Mouse (Mus musculus) CH12.LX (cell line): Measurements from ENCODE around the gene Birc3.

Experiments
- CHD1 ChIP-seq: IDR thresholded peaks from 2 replicates; pipeline ENCODE4 v1.6.1; 2012; ENCODE audit warnings: low read depth, low read length, improper control_type of control experiment, inconsistent platforms
- CHD2 ChIP-seq: IDR thresholded peaks from 2 replicates; pipeline ENCODE4 v1.6.1; 2011; ENCODE audit warnings: low read length, improper control_type of control experiment
- CTCF ChIP-seq, 2 experiments: IDR thresholded peaks in 1 of 2; conservative IDR thresholded peaks in 1 of 2; 2 replicates each; pipeline ENCODE4 v1.5.1; 2011 to 2012; ENCODE audit warnings: low read depth in 2 of 2, low read length in 2 of 2, improper control_type of control experiment in 1 of 2, inconsistent platforms in 1 of 2, mild to moderate bottlenecking in 1 of 2, moderate library complexity in 1 of 2
- EP300 ChIP-seq: IDR thresholded peaks from 2 replicates; pipeline ENCODE4 v1.6.1; 2011; ENCODE audit warnings: low read length, improper control_type of control experiment
- ETS1 ChIP-seq: conservative IDR thresholded peaks from 2 replicates; pipeline ENCODE4 v1.6.1; 2012; ENCODE audit warnings: low read depth, mild to moderate bottlenecking, inconsistent platforms, low read length, improper control_type of control experiment, moderate library complexity
- GABPA ChIP-seq: IDR thresholded peaks from 2 replicates; pipeline ENCODE4 v1.6.1; 2012; ENCODE audit warnings: low read depth, low read length, improper control_type of control experiment, inconsistent platforms; ENCODE audit not compliant: insufficient replicate concordance
- MAX ChIP-seq: IDR thresholded peaks from 2 replicates; pipeline ENCODE4 v1.6.1; 2011; ENCODE audit warnings: low read length, improper control_type of control experiment
- MAZ ChIP-seq: IDR thresholded peaks from 2 replicates; pipeline ENCODE4 v1.6.1; 2012; ENCODE audit warnings: low read depth, mild to moderate bottlenecking, inconsistent platforms, low read length, improper control_type of control experiment, moderate library complexity
- POLR2A ChIP-seq: IDR thresholded peaks from 2 replicates; pipeline ENCODE4 v1.6.1; 2011; ENCODE audit warnings: low read depth, mild to moderate bottlenecking, improper control_type of control experiment, low read length
- SIN3A ChIP-seq: IDR thresholded peaks from 2 replicates; pipeline ENCODE4 v1.6.1; 2012; ENCODE audit warnings: low read length, improper control_type of control experiment, inconsistent platforms
- SMC3 ChIP-seq: IDR thresholded peaks from 2 replicates; pipeline ENCODE4 v1.6.1; 2011; ENCODE audit warnings: low read depth, low read length, improper control_type of control experiment
- TBP ChIP-seq: conservative IDR thresholded peaks from 2 replicates; pipeline ENCODE4 v1.6.1; 2011; ENCODE audit warnings: low read depth, low read length, improper control_type of control experiment
- ZC3H11A ChIP-seq: IDR thresholded peaks from 2 replicates; pipeline ENCODE4 v1.6.1; 2012; ENCODE audit warnings: low read depth, mild to moderate bottlenecking, inconsistent platforms, low read length, improper control_type of control experiment
- ZKSCAN1 ChIP-seq: IDR thresholded peaks from 2 replicates; pipeline ENCODE4 v1.6.1; 2012; ENCODE audit warnings: low read depth, inconsistent platforms, low read length, improper control_type of control experiment, borderline replicate concordance

DNA sequence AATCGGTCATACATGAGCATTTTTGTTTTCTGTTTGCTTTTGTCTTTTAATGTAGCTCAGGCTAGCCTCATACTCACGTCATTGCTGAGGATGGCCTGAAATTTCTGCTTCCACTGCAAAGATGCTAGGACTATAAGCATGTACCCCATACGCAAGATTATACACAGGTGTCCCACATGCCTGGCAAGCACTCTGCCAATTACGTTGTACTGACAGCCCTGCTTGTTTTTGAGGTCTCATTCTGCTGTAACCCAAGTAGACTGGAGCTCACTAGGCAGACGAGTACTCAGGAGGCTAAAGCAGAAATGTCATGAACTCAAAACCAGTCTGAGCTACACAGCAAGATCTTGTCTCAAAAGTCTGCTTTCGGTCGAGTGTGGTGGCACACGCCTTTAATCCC is 21.1 kb downstream of the Birc3 start:
- TF ChIP-seq CTCF (conservative IDR thresholded peaks at IDR 0.05 in 1 of 2, IDR thresholded peaks at IDR 0.05 in 1 of 2; ENCODE audit: low read depth in 2 of 2, low read length in 2 of 2) = no peak
- no peak for TF ChIP-seq GABPA
- TF ChIP-seq MAZ = no peak
- TF ChIP-seq POLR2A = no peak
- no peak for TF ChIP-seq SIN3A
- TF ChIP-seq MAX = no peak
- TF ChIP-seq CHD1 = no peak
- TF ChIP-seq EP300 = no peak
- no peak for TF ChIP-seq TBP
- no peak for TF ChIP-seq SMC3
- no peak for TF ChIP-seq CHD2
- no peak for TF ChIP-seq ETS1
- no peak for TF ChIP-seq ZC3H11A
- no peak for TF ChIP-seq ZKSCAN1
